In the genomic region with DNA sequence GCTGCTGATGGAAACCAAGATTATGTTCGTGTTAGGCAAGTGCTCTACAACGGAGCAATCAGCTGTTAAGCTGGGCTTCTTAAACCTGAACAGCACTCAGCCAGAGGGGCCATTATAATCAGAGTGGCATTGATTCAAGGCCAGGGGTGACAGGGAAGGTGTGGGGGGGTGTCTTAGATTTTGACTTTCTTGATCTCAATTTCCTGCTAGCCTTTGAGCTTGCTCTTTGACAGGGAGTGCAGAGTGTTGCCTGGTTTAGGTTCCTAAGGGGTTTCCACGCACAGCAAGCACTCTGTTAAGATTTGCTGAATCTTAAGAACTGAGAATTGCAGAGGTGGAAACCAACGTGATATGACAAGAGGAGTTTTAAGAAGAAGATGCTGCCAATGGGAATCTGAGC, we compare ENCODE assay signal across 14 mouse cellular contexts. TPM values are rescaled to one million over a fixed set of nuclear protein-coding genes. Genes with fewer than 3 reads are reported as not detected.
"Had no signal": no experiment of that assay in that cellular context is flagged by ENCODE, and none has a peak within 500 bp of the region (broad histone marks: within the 10 kb centered on the region; RNA-seq: fewer than 3 reads in every experiment).

No protein-coding gene starts in this region.

- H3K4me3 ChIP-seq: intestine, embryonic 15.5 days; layer of hippocampus, adult 2 months; limb, embryonic 13.5 days; neural tube, embryonic 13.5 days had no signal

- H3K36me3 ChIP-seq: intestine, embryonic 15.5 days; limb, embryonic 13.5 days; neural tube, embryonic 13.5 days had no signal

- H3K27ac ChIP-seq: intestine, embryonic 15.5 days; layer of hippocampus, adult 2 months; limb, embryonic 13.5 days; liver, embryonic 14.5 days; neural tube, embryonic 13.5 days; stomach, postnatal 0 days had no signal

- H3K27me3 ChIP-seq: intestine, embryonic 15.5 days; neural tube, embryonic 13.5 days had no signal

- DNase-seq: kidney, adult 18-20 months; kidney, postnatal 10 days; kidney, postnatal 4 days; lung, adult 18-20 months; midbrain, embryonic 14.5 days; right cerebral cortex, postnatal 14 days had no signal

- H3K4me1 ChIP-seq: intestine, embryonic 15.5 days; limb, embryonic 13.5 days; neural tube, embryonic 13.5 days had no signal

- ATAC-seq: intestine, embryonic 15.5 days had no signal

RNA-seq across cellular contexts. Expression of a gene that starts 11.4 kb away (rescaled TPM):
- total RNA-seq: layer of hippocampus, adult 2 months; left cerebral cortex, postnatal 14 days had no signal
- polyA plus RNA-seq: midbrain, embryonic 14.5 days; neural tube, embryonic 13.5 days had no signal

RNA-seq across cellular contexts. Expression of a gene that starts 38.4 kb away (rescaled TPM):
- total RNA-seq: left cerebral cortex, postnatal 14 days had no signal

RNA-seq across cellular contexts. Expression of a gene that starts 47.4 kb away (rescaled TPM):
- polyA plus RNA-seq: liver, adult 2 months; neural tube, embryonic 13.5 days had no signal
